Mouse (Mus musculus): ENCODE measurements around the gene Ctnna3. TPM values are rescaled to one million over a fixed set of nuclear protein-coding genes. Genes with fewer than 3 reads are reported as not detected.
A peak's percentile ranks its signal among the peaks of the same experiment; 100 is the strongest.

The Ctnna3 gene
- polyA plus RNA-seq, 1 experiment from 2014 or later = not detected

- ATAC-seq (no peak), DNase-seq (ENCODE audit: low read depth, low spot score) (no peak)
- TF ChIP-seq CTCF (IDR thresholded peaks at IDR 0.05) = no peak
- CTCF ChIA-PET = no interaction called here
- POLR2A ChIA-PET = no interaction called here
- in situ Hi-C loops (cut with MboI; ENCODE audit: low pct_unique_long_range_greater_than_20kb) = no loop called here
- no peaks in the 10 kb centered on the region for H3K27me3 ChIP-seq
Measured at GRCm38 (mm10) chr10:63532381-63532780, 102.5 kb downstream of the Ctnna3 start.

GRCm38 (mm10) chr10:63541754-63542153 is 111.9 kb downstream of the Ctnna3 start:
- DNase-seq (ENCODE audit: low read depth, low spot score) (peak; percentile 24), ATAC-seq (peak; percentile 99)
- CTCF ChIA-PET = interaction anchor here (0.9 to 1.2 kb wide), 2 partner anchors 13 to 41 kb away, joined by 3 read pairs; no protein-coding TSS in a partner anchor
- in situ Hi-C loops (cut with MboI; ENCODE audit: low pct_unique_long_range_greater_than_20kb) = no loop called here
- POLR2A ChIA-PET = interaction anchor here (0.7 kb wide), 1 partner anchor 1732 kb away, joined by 3 read pairs; no protein-coding TSS in a partner anchor
- no peaks in the 10 kb centered on the region for H3K27me3 ChIP-seq
- no peak for TF ChIP-seq CTCF (IDR thresholded peaks at IDR 0.05)

GRCm38 (mm10) chr10:63542493-63542892 is 112.6 kb downstream of the Ctnna3 start:
- in situ Hi-C loops (cut with MboI; ENCODE audit: low pct_unique_long_range_greater_than_20kb) = no loop called here
- ChIA-PET POLR2A (no interaction called here), CTCF (no interaction called here)
- no peaks in the 10 kb centered on the region for H3K27me3 ChIP-seq
- no peak for DNase-seq (ENCODE audit: low read depth, low spot score)
- no peak for ATAC-seq
- no peak for TF ChIP-seq CTCF (IDR thresholded peaks at IDR 0.05)

- CTCF ChIA-PET = no interaction called here
Measured at GRCm38 (mm10) chr10:63566691-63567090, 136.8 kb downstream of the Ctnna3 start.

GRCm38 (mm10) chr10:63571561-63571960 is 141.7 kb downstream of the Ctnna3 start:
- ChIA-PET POLR2A (no interaction called here), CTCF (no interaction called here)
- peaks cover 2% of the 10 kb centered on the region for H3K27me3 ChIP-seq
- DNase-seq (ENCODE audit: low read depth, low spot score) = no peak
- in situ Hi-C loops (cut with MboI; ENCODE audit: low pct_unique_long_range_greater_than_20kb) = no loop called here
- TF ChIP-seq CTCF (IDR thresholded peaks at IDR 0.05) = no peak
- ATAC-seq = no peak

More at GRCm38 (mm10) chr10:63566691-63567090, 136.8 kb downstream of the Ctnna3 start:
- in situ Hi-C loops (cut with MboI; ENCODE audit: low pct_unique_long_range_greater_than_20kb) = no loop called here
- no peak for ATAC-seq
- no peak for TF ChIP-seq CTCF (IDR thresholded peaks at IDR 0.05)
- no peak for DNase-seq (ENCODE audit: low read depth, low spot score)
- H3K27me3 ChIP-seq = peaks cover 8% of the 10 kb centered on the region
- POLR2A ChIA-PET = no interaction called here

- in situ Hi-C loops (cut with MboI; ENCODE audit: low pct_unique_long_range_greater_than_20kb) = no loop called here
- ChIA-PET CTCF (interaction anchor here (0.7 kb wide), 1 partner anchor 10 kb away, joined by 3 read pairs; no protein-coding TSS in a partner anchor), POLR2A (no interaction called here)
- ATAC-seq (no peak), DNase-seq (ENCODE audit: low read depth, low spot score) (no peak)
- H3K27me3 ChIP-seq = no peaks in the 10 kb centered on the region
- no peak for TF ChIP-seq CTCF (IDR thresholded peaks at IDR 0.05)
Measured at GRCm38 (mm10) chr10:63572866-63573265, 143.0 kb downstream of the Ctnna3 start.

- no peaks in the 10 kb centered on the region for H3K27me3 ChIP-seq
- DNase-seq (ENCODE audit: low read depth, low spot score) (no peak), ATAC-seq (no peak)
- in situ Hi-C loops (cut with MboI; ENCODE audit: low pct_unique_long_range_greater_than_20kb) = no loop called here
- CTCF ChIA-PET = no interaction called here
- TF ChIP-seq CTCF (IDR thresholded peaks at IDR 0.05) = peak; percentile 37
- POLR2A ChIA-PET = no interaction called here
Measured at GRCm38 (mm10) chr10:63574100-63574609, 144.3 kb downstream of the Ctnna3 start.

- ATAC-seq (peak; percentile 71), DNase-seq (ENCODE audit: low read depth, low spot score) (peak; percentile 20)
- in situ Hi-C loops (cut with MboI; ENCODE audit: low pct_unique_long_range_greater_than_20kb) = loop anchor here (5.0 to 25.0 kb wide), 3 partner anchors 430 to 1155 kb away; no protein-coding TSS in a partner anchor
- no peaks in the 10 kb centered on the region for H3K27me3 ChIP-seq
- CTCF ChIA-PET = interaction anchor here (0.6 to 1.5 kb wide), 6 partner anchors 10 to 41 kb away, joined by 3 to 6 read pairs (median 3); no protein-coding TSS in a partner anchor
- peak; percentile 92 for TF ChIP-seq CTCF (IDR thresholded peaks at IDR 0.05)
- POLR2A ChIA-PET = no interaction called here
Measured at GRCm38 (mm10) chr10:63582608-63583007, 152.7 kb downstream of the Ctnna3 start.

GRCm38 (mm10) chr10:63583798-63584374 is 154.0 kb downstream of the Ctnna3 start:
- H3K27me3 ChIP-seq = no peaks in the 10 kb centered on the region
- no peak for TF ChIP-seq CTCF (IDR thresholded peaks at IDR 0.05)
- POLR2A ChIA-PET = no interaction called here
- DNase-seq (ENCODE audit: low read depth, low spot score) (no peak), ATAC-seq (no peak)
- in situ Hi-C loops (cut with MboI; ENCODE audit: low pct_unique_long_range_greater_than_20kb) = loop anchor here (5.0 to 25.0 kb wide), 3 partner anchors 428 to 1153 kb away; no protein-coding TSS in a partner anchor
- CTCF ChIA-PET = no interaction called here

- in situ Hi-C loops (cut with MboI; ENCODE audit: low pct_unique_long_range_greater_than_20kb) = loop anchor here (25.0 kb wide), 2 partner anchors 413 to 1138 kb away; no protein-coding TSS in a partner anchor
- CTCF ChIA-PET = no interaction called here
- peaks cover 3% of the 10 kb centered on the region for H3K27me3 ChIP-seq
- no peak for DNase-seq (ENCODE audit: low read depth, low spot score)
- POLR2A ChIA-PET = interaction anchor here (0.7 kb wide), 1 partner anchor 402 kb away, joined by 4 read pairs; no protein-coding TSS in a partner anchor
- no peak for TF ChIP-seq CTCF (IDR thresholded peaks at IDR 0.05)
- ATAC-seq = no peak
Measured at GRCm38 (mm10) chr10:63599417-63599816, 169.5 kb downstream of the Ctnna3 start.

- no peak for ATAC-seq
- peaks cover 3% of the 10 kb centered on the region for H3K27me3 ChIP-seq
- no peak for DNase-seq (ENCODE audit: low read depth, low spot score)
- ChIA-PET CTCF (no interaction called here), POLR2A (no interaction called here)
- no peak for TF ChIP-seq CTCF (IDR thresholded peaks at IDR 0.05)
- in situ Hi-C loops (cut with MboI; ENCODE audit: low pct_unique_long_range_greater_than_20kb) = no loop called here
Measured at GRCm38 (mm10) chr10:63601206-63601605, 171.3 kb downstream of the Ctnna3 start.
